Mouse (Mus musculus): ENCODE results near the gene Scfd1.

Gene Scfd1

GRCm38 (mm10) chr12:51377003-51377887 is at the start of gene Scfd1:
Gene Scfd1, plus strand, starts transcription at chr12:51377510.
- peak; percentile 85 to 93 for DNase-seq (ENCODE audit: low spot score in 2 of 2)

- DNase-seq (ENCODE audit: low spot score in 2 of 2): no peak
Measured at GRCm38 (mm10) chr12:51337014-51337413, 40.3 kb upstream of the Scfd1 start.

- DNase-seq (ENCODE audit: low spot score in 2 of 2): no peak
Measured at GRCm38 (mm10) chr12:51346121-51346520, 31.2 kb upstream of the Scfd1 start.

GRCm38 (mm10) chr12:51347988-51348697 is 29.2 kb upstream of the Scfd1 start, which contains the start of gene G2e3:
Gene G2e3, plus strand, starts transcription at chr12:51348061.
- peak; percentile 77 to 84 for DNase-seq (ENCODE audit: low spot score in 2 of 2)

- peak in 1 of 2 experiments; percentile 35 for DNase-seq (ENCODE audit: low spot score in 2 of 2)
Measured at GRCm38 (mm10) chr12:51348698-51348998, 28.7 kb upstream of the Scfd1 start.

GRCm38 (mm10) chr12:51355296-51355695 is 22.0 kb upstream of the Scfd1 start:
- DNase-seq (ENCODE audit: low spot score in 2 of 2): no peak

GRCm38 (mm10) chr12:51361294-51361693 is 16.0 kb upstream of the Scfd1 start:
- DNase-seq (ENCODE audit: low spot score in 2 of 2): no peak

GRCm38 (mm10) chr12:51362898-51363297 is 14.4 kb upstream of the Scfd1 start:
- no peak for DNase-seq (ENCODE audit: low spot score in 2 of 2)

GRCm38 (mm10) chr12:51368504-51368903 is 8.8 kb upstream of the Scfd1 start:
- DNase-seq (ENCODE audit: low spot score in 2 of 2): no peak

GRCm38 (mm10) chr12:51377888-51378190 is 529 bp downstream of the Scfd1 start:
- DNase-seq (ENCODE audit: low spot score in 2 of 2): no peak

- no peak for DNase-seq (ENCODE audit: low spot score in 2 of 2)
Measured at GRCm38 (mm10) chr12:51399871-51400270, 22.6 kb downstream of the Scfd1 start.

GRCm38 (mm10) chr12:51402060-51402698 is 24.9 kb downstream of the Scfd1 start:
- peak in 1 of 2 experiments; percentile 36 for DNase-seq (ENCODE audit: low spot score in 2 of 2)

- no peak for DNase-seq (ENCODE audit: low spot score in 2 of 2)
Measured at GRCm38 (mm10) chr12:51403987-51404586, 26.8 kb downstream of the Scfd1 start.

- no peak for DNase-seq (ENCODE audit: low spot score in 2 of 2)
Measured at GRCm38 (mm10) chr12:51411362-51411761, 34.1 kb downstream of the Scfd1 start.

- DNase-seq (ENCODE audit: low spot score in 2 of 2): no peak
Measured at GRCm38 (mm10) chr12:51437541-51437940, 60.2 kb downstream of the Scfd1 start.

GRCm38 (mm10) chr12:51438311-51438710 is 61.0 kb downstream of the Scfd1 start:
- DNase-seq (ENCODE audit: low spot score in 2 of 2): no peak

- no peak for DNase-seq (ENCODE audit: low spot score in 2 of 2)
Measured at GRCm38 (mm10) chr12:51449303-51449702, 72.0 kb downstream of the Scfd1 start.

GRCm38 (mm10) chr12:51470881-51471280 is 93.6 kb downstream of the Scfd1 start:
- no peak for DNase-seq (ENCODE audit: low spot score in 2 of 2)

- DNase-seq (ENCODE audit: low spot score in 2 of 2): no peak
Measured at GRCm38 (mm10) chr12:51481246-51481645, 103.9 kb downstream of the Scfd1 start.

GRCm38 (mm10) chr12:51492040-51492439 is 114.7 kb downstream of the Scfd1 start:
- DNase-seq (ENCODE audit: low spot score in 2 of 2): no peak

- no peak for DNase-seq (ENCODE audit: low spot score in 2 of 2)
Measured at GRCm38 (mm10) chr12:51493476-51493875, 116.2 kb downstream of the Scfd1 start.

GRCm38 (mm10) chr12:51494641-51495040 is 117.3 kb downstream of the Scfd1 start:
- no peak for DNase-seq (ENCODE audit: low spot score in 2 of 2)

Measured in spleen, postnatal 10 days (tissue).